Mouse (Mus musculus): ENCODE results near the gene Kcnh6.
A peak's percentile ranks its signal among the peaks of the same experiment; 100 is the strongest.

Gene Kcnh6

GRCm38 (mm10) chr11:106007821-106008220 lies at the start of gene Kcnh6:
Gene Kcnh6, plus strand, starts transcription at chr11:106008124.
- DNase-seq (ENCODE audit: low spot score in 2 of 2): peak; percentile 58 to 86

GRCm38 (mm10) chr11:105958566-105958965 lies 49.4 kb upstream of the Kcnh6 start:
- DNase-seq (ENCODE audit: low spot score in 2 of 2): no peak

- no peak for DNase-seq (ENCODE audit: low spot score in 2 of 2)
Measured at GRCm38 (mm10) chr11:105959355-105959754, 48.6 kb upstream of the Kcnh6 start.

- DNase-seq (ENCODE audit: low spot score in 2 of 2): no peak
Measured at GRCm38 (mm10) chr11:105964691-105965090, 43.2 kb upstream of the Kcnh6 start.

GRCm38 (mm10) chr11:105966288-105966687 lies 41.6 kb upstream of the Kcnh6 start:
- no peak for DNase-seq (ENCODE audit: low spot score in 2 of 2)

GRCm38 (mm10) chr11:105967741-105968574 lies 40.0 kb upstream of the Kcnh6 start, which contains the start of gene Ace:
Gene Ace, plus strand, starts transcription at chr11:105967945.
- no peak for DNase-seq (ENCODE audit: low spot score in 2 of 2)

- DNase-seq (ENCODE audit: low spot score in 2 of 2): no peak
Measured at GRCm38 (mm10) chr11:105968948-105969347, 39.0 kb upstream of the Kcnh6 start.

- DNase-seq (ENCODE audit: low spot score in 2 of 2): peak in 1 of 2 experiments; percentile 46
Measured at GRCm38 (mm10) chr11:105969516-105969915, 38.4 kb upstream of the Kcnh6 start.

GRCm38 (mm10) chr11:105974593-105974992 lies 33.3 kb upstream of the Kcnh6 start:
- DNase-seq (ENCODE audit: low spot score in 2 of 2): no peak

- DNase-seq (ENCODE audit: low spot score in 2 of 2): no peak
Measured at GRCm38 (mm10) chr11:105975050-105975449, 32.9 kb upstream of the Kcnh6 start.

- no peak for DNase-seq (ENCODE audit: low spot score in 2 of 2)
Measured at GRCm38 (mm10) chr11:105975636-105976035, 32.3 kb upstream of the Kcnh6 start.

GRCm38 (mm10) chr11:105978232-105978631 lies 29.7 kb upstream of the Kcnh6 start:
- no peak for DNase-seq (ENCODE audit: low spot score in 2 of 2)

GRCm38 (mm10) chr11:105978634-105979033 lies 29.3 kb upstream of the Kcnh6 start:
- DNase-seq (ENCODE audit: low spot score in 2 of 2): no peak

- no peak for DNase-seq (ENCODE audit: low spot score in 2 of 2)
Measured at GRCm38 (mm10) chr11:105984452-105984851, 23.5 kb upstream of the Kcnh6 start.

- DNase-seq (ENCODE audit: low spot score in 2 of 2): no peak
Measured at GRCm38 (mm10) chr11:105987446-105987845, 20.5 kb upstream of the Kcnh6 start.

GRCm38 (mm10) chr11:105989446-105989845 lies 18.5 kb upstream of the Kcnh6 start:
- no peak for DNase-seq (ENCODE audit: low spot score in 2 of 2)

- DNase-seq (ENCODE audit: low spot score in 2 of 2): no peak
Measured at GRCm38 (mm10) chr11:105990231-105990630, 17.7 kb upstream of the Kcnh6 start.

GRCm38 (mm10) chr11:105994375-105994774 lies 13.5 kb upstream of the Kcnh6 start, which contains the start of gene Ace3:
Gene Ace3, plus strand, starts transcription at chr11:105994675.
- DNase-seq (ENCODE audit: low spot score in 2 of 2): no peak

- no peak for DNase-seq (ENCODE audit: low spot score in 2 of 2)
Measured at GRCm38 (mm10) chr11:106000062-106000461, 7.9 kb upstream of the Kcnh6 start.

GRCm38 (mm10) chr11:106001718-106002117 lies 6.2 kb upstream of the Kcnh6 start:
- DNase-seq (ENCODE audit: low spot score in 2 of 2): no peak

- DNase-seq (ENCODE audit: low spot score in 2 of 2): no peak
Measured at GRCm38 (mm10) chr11:106004576-106004975, 3.3 kb upstream of the Kcnh6 start.

- no peak for DNase-seq (ENCODE audit: low spot score in 2 of 2)
Measured at GRCm38 (mm10) chr11:106005970-106006369, 2.0 kb upstream of the Kcnh6 start.

GRCm38 (mm10) chr11:106012711-106013110 lies 4.8 kb downstream of the Kcnh6 start:
- DNase-seq (ENCODE audit: low spot score in 2 of 2): no peak

Data from urinary bladder, postnatal 4 days (tissue).